Mouse (Mus musculus) urinary bladder, postnatal 4 days (tissue): ENCODE data around the gene Gm45234.

Source experiments
- DNase-seq, 2 experiments: peaks; one replicate each; pipeline ENCODE4 v3.0.0; 2021 to 2022; ENCODE audit warnings: low spot score in 2 of 2

Gene Gm45234

GRCm38 (mm10) chr6:124708289-124708889 lies 47.4 kb downstream of the Gm45234 start:
- no peak for DNase-seq

- DNase-seq, result no peak
Measured at GRCm38 (mm10) chr6:124706061-124706627, 49.7 kb downstream of the Gm45234 start.

GRCm38 (mm10) chr6:124704417-124704816 lies 51.4 kb downstream of the Gm45234 start:
- no peak for DNase-seq

- DNase-seq, result no peak
Measured at GRCm38 (mm10) chr6:124703789-124704188, 52.0 kb downstream of the Gm45234 start.

- peak in 1 of 2 experiments; percentile 78 for DNase-seq
Measured at GRCm38 (mm10) chr6:124702784-124703103, 53.1 kb downstream of the Gm45234 start.

GRCm38 (mm10) chr6:124702102-124702783 lies 53.6 kb downstream of the Gm45234 start:
- DNase-seq, result no peak

GRCm38 (mm10) chr6:124701338-124701737 lies 54.5 kb downstream of the Gm45234 start:
- DNase-seq, result no peak

- DNase-seq, result no peak
Measured at GRCm38 (mm10) chr6:124699962-124700610, 55.7 kb downstream of the Gm45234 start.

GRCm38 (mm10) chr6:124699366-124699765 lies 56.5 kb downstream of the Gm45234 start:
- DNase-seq, result no peak

GRCm38 (mm10) chr6:124698751-124699150 lies 57.1 kb downstream of the Gm45234 start:
- no peak for DNase-seq

GRCm38 (mm10) chr6:124696441-124697150 lies 59.2 kb downstream of the Gm45234 start:
- no peak for DNase-seq

GRCm38 (mm10) chr6:124694166-124694955 lies 61.5 kb downstream of the Gm45234 start:
- DNase-seq, result peak in 1 of 2 experiments; percentile 57

GRCm38 (mm10) chr6:124693243-124693981 lies 62.4 kb downstream of the Gm45234 start:
- no peak for DNase-seq

GRCm38 (mm10) chr6:124690517-124690916 lies 65.3 kb downstream of the Gm45234 start:
- DNase-seq, result no peak
